Mouse (Mus musculus) urinary bladder, postnatal 14 days (tissue): Measurements from ENCODE around the gene Dixdc1.
"Not testable (repeated sequence)": the region's sequence is repeated elsewhere in the genome, so short reads cannot be mapped to it uniquely, and the experiment has no call there.

Experiments
- DNase-seq: peaks from one replicate; pipeline ENCODE4 v3.0.0; 2021; ENCODE audit warnings: low spot score

The Dixdc1 gene

DNA sequence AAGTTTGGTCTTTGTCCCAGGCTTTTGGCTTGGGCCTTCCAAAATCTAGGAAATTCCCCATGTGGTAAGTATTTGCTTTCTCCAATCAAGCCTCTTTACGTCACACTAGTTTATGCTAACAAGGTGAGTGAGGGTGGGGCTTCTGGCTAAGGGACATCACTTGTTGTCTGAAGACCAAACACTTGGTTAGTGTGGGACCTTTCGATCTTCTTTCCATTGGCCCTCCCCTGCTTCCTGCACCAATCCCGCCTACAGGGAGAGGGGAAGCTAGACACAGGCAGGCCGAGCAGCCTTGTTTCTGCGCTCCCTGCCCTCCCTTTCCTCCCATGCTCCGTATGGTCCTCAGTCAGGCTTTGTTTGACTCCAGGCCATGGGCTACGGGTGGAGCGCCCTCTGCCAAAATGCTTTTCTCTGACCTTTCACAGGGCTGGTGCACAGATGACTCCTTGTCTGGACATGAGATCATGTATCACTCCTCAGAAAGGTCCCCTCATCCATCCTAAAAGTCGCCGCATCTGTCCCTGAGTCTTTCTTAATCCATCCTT lies 92.4 kb downstream of the Dixdc1 start:
- DNase-seq, result no peak

- DNase-seq, result no peak
These were observed 105.0 kb downstream of the Dixdc1 start for GRCm38 (mm10) chr9:50634270-50634669.

DNA sequence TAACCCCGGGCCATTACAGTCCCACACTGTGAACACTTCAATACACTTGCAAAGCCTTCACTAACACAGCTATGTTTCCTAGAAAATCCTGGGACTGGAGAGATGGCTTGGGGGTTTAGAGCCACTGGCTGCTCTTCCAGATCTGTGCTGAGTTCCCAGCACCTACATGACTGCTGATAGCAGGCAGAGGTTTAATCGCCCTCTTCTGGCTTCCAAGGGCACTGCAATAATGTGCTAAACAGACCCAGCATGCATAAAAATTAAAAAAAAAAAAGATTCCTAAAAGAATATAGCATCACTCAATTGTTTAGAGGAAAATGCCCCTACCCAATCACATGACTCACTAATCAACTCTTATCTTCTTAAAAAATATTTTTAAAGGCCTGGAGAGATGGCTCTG lies 106.3 kb downstream of the Dixdc1 start:
- DNase-seq, result no peak

- DNase-seq, result no peak
These were observed 107.2 kb downstream of the Dixdc1 start for GRCm38 (mm10) chr9:50632016-50632688.

GRCm38 (mm10) chr9:50630903-50631302 lies 108.4 kb downstream of the Dixdc1 start:
- not testable (repeated sequence) for DNase-seq

GRCm38 (mm10) chr9:50617794-50618330 lies 121.5 kb downstream of the Dixdc1 start:
- DNase-seq, result no peak

DNA sequence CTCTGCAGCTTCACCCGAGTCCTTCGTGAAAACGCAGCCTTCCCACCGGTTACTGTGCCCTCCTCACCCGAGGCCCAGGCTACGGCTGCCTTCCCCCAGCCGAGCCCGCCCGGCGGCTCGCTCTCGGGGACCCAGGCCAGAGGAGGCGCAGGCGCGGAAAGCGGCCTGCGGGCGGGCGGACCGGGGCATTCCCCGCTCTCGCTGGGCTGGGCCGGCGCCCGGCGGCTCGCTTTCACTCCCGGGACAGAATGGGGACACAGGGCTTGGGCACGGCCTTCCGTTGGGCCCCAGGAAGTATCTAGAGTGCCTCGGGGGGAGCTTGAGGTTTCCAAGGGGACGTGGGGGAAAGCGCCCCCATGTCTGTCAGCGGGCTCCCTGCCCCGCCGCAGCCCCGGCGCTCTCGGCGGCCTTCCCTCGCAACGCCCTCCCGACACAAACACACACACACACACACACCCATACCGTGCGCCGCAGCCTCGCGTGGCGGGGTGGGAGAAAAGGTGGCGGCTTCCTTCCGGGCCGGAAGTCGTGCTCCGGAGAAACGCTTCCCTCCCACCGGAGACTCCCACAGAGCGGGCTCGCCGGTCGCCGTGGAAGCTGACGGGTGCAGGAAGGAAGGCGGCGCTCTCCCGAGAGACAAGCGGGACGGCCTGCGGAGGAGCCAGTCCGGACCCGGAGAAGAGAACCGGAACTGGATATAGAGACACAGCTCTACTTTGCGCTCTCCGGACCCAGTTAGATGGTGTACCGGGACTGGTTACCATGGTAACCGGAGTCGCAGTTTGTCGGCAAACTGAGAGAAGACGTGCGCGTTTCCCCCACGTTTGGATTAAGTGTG lies 122.3 kb downstream of the Dixdc1 start, which contains the start of the genes Pih1d2 and Nkapd1:
Pih1d2 (plus strand) TSS at position 556 of the 838 bp plus-strand sequence.
Nkapd1 (minus strand) TSS at position 699 of the 838 bp plus-strand sequence.
- DNase-seq, result peak; percentile 87

DNA sequence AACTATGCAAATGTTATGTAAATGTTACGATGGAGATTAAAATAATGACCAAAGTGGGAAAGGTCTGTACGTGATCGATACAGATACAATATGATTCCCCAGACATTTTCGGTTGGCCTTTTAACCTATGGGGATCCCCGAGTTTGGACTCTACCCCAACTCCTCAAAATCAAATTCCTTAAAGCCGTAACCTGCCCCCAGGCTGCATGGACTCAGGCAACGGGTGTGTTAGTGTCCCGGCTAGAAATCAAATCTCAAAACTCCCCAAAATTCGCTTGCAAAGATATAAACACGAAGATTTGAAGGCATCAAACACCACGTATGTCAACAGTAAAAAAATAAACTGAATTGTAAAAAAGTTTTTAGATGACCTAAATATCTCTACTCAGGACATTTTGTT lies 123.2 kb downstream of the Dixdc1 start:
- DNase-seq, result no peak
